Mouse (Mus musculus) heart, embryonic 12.5 days (tissue): ENCODE measurements around the gene Gm960. TPM values are rescaled to one million over a fixed set of nuclear protein-coding genes. Genes with fewer than 3 reads are reported as not detected.

Experiments
- ATAC-seq: fragments of 200-750 bp; cut with Nextera tagmentation; 2 replicates; pipeline ENCODE4 v1.8.0; 2017; ENCODE audit warnings: moderate TSS enrichment, moderate library complexity; ENCODE audit not compliant: insufficient number of reproducible peaks, low FRiP score
- H3K27ac ChIP-seq: fragments of 300-500 bp; sonication (generic); 2 replicates; pipeline ENCODE4 v1.5.1; 2016; ENCODE audit warnings: mild to moderate bottlenecking, moderate library complexity; ENCODE audit not compliant: poor library complexity, severe bottlenecking
- H3K27me3 ChIP-seq: fragments of 300-500 bp; sonication (generic); replicated peaks from 2 replicates; pipeline ENCODE4 v1.6.1; 2016; ENCODE audit warnings: mild to moderate bottlenecking, moderate library complexity
- H3K36me3 ChIP-seq: fragments of 300-500 bp; sonication (generic); 2 replicates; pipeline ENCODE4 v1.6.1; 2016; ENCODE audit warnings: mild to moderate bottlenecking, moderate library complexity
- H3K4me1 ChIP-seq: fragments of 300-500 bp; sonication (generic); replicated peaks from 2 replicates; pipeline ENCODE4 v1.6.1; 2016; ENCODE audit warnings: mild to moderate bottlenecking
- H3K4me2 ChIP-seq: fragments of 300-500 bp; sonication (generic); 2 replicates; pipeline ENCODE4 v1.6.1; 2016; ENCODE audit warnings: mild to moderate bottlenecking, moderate library complexity
- H3K4me3 ChIP-seq: fragments of 300-500 bp; sonication (generic); 2 replicates; pipeline ENCODE4 v1.5.1; 2016; ENCODE audit warnings: mild to moderate bottlenecking
- H3K9ac ChIP-seq: fragments of 300-500 bp; sonication (generic); 2 replicates; pipeline ENCODE4 v1.6.1; 2016; ENCODE audit warnings: mild to moderate bottlenecking, moderate library complexity
- H3K9me3 ChIP-seq: fragments of 300-500 bp; sonication (generic); replicated peaks from 2 replicates; pipeline ENCODE4 v1.6.1; 2016; ENCODE audit warnings: mild to moderate bottlenecking, moderate library complexity
- WGBS: fragments of 180-500 bp; shearing (Covaris S2); methylation state at CpG from one replicate; pipeline ENCODE4 v1.1.7; 2016; 5-methylcytosine and 5-hydroxymethylcytosine counted together
- polyA plus RNA-seq: library from polyadenylated mRNA; unstranded; fragments of >200 nt; fragmentation: Nextera tagmentation; extraction: Ambion mirVana; gene quantifications from 2 replicates; pipeline ENCODE4 v1.2.1, GENCODE M21; 2016

Gene Gm960
- polyA plus RNA-seq, 1 experiment from 2014 or later: 1.2 TPM

GRCm38 (mm10) chr19:4672401-4672800 lies 26.1 kb downstream of the Gm960 start:
- Histone ChIP-seq H3K4me3 (no peak overlapping the region), H3K9ac (no peak overlapping the region), H3K36me3 (no peaks in the 10 kb centered on the region), H3K4me1 (no peaks in the 10 kb centered on the region), H3K4me2 (no peak overlapping the region), H3K27me3 (0 out of 2 replicates have a peak, but pooled peaks cover 3% of the 10 kb centered on the region), H3K27ac (no peak overlapping the region), H3K9me3 (no peaks in the 10 kb centered on the region)
- 61% methylated on average over 6 of the region's 6 CpGs for WGBS
- ATAC-seq: no peak

- Histone ChIP-seq H3K9ac (no peak overlapping the region), H3K9me3 (no peaks in the 10 kb centered on the region), H3K27ac (no peak overlapping the region), H3K36me3 (no peaks in the 10 kb centered on the region), H3K4me3 (no peak overlapping the region), H3K4me1 (no peaks in the 10 kb centered on the region), H3K4me2 (no peak overlapping the region), H3K27me3 (0 out of 2 replicates have a peak, but pooled peaks cover 5% of the 10 kb centered on the region)
- no peak for ATAC-seq
- WGBS: 60% methylated on average over 4 of the region's 4 CpGs
These were observed 27.7 kb downstream of the Gm960 start for GRCm38 (mm10) chr19:4670776-4671175.

GRCm38 (mm10) chr19:4666815-4667214 lies 31.7 kb downstream of the Gm960 start:
- peaks cover 10% of the 10 kb centered on the region for H3K27me3 ChIP-seq
- no peaks in the 10 kb centered on the region for H3K9me3 ChIP-seq
- no peak overlapping the region for H3K4me2 ChIP-seq
- H3K9ac ChIP-seq: no peak overlapping the region
- no peaks in the 10 kb centered on the region for H3K4me1 ChIP-seq
- ATAC-seq: no peak
- H3K27ac ChIP-seq: no peak overlapping the region
- no peaks in the 10 kb centered on the region for H3K36me3 ChIP-seq
- H3K4me3 ChIP-seq: no peak overlapping the region

- no peak overlapping the region for H3K27ac ChIP-seq
- no peak for ATAC-seq
- no peak overlapping the region for H3K9ac ChIP-seq
- H3K4me3 ChIP-seq: no peak overlapping the region
- H3K4me2 ChIP-seq: no peak overlapping the region
- H3K36me3 ChIP-seq: no peaks in the 10 kb centered on the region
- H3K4me1 ChIP-seq: no peaks in the 10 kb centered on the region
- no peaks in the 10 kb centered on the region for H3K9me3 ChIP-seq
- 0 out of 2 replicates have a peak, but pooled peaks cover 3% of the 10 kb centered on the region for H3K27me3 ChIP-seq
- WGBS: 85% methylated on average over 5 of the region's 5 CpGs
These were observed 40.3 kb downstream of the Gm960 start for GRCm38 (mm10) chr19:4658156-4658555.

GRCm38 (mm10) chr19:4646917-4647492 lies 51.5 kb downstream of the Gm960 start:
- WGBS: 72% methylated on average over 11 of the region's 11 CpGs
- Histone ChIP-seq H3K27ac (no peak overlapping the region), H3K9ac (no peak overlapping the region), H3K4me1 (no peaks in the 10 kb centered on the region), H3K4me3 (no peak overlapping the region), H3K36me3 (no peaks in the 10 kb centered on the region), H3K4me2 (no peak overlapping the region), H3K27me3 (peaks cover 15% of the 10 kb centered on the region; the same call in 1 of the 2 replicates), H3K9me3 (no peaks in the 10 kb centered on the region)
- no peak for ATAC-seq

GRCm38 (mm10) chr19:4644271-4644670 lies 54.2 kb downstream of the Gm960 start:
- Histone ChIP-seq H3K9ac (no peak overlapping the region), H3K4me2 (no peak overlapping the region), H3K36me3 (no peaks in the 10 kb centered on the region), H3K4me1 (no peaks in the 10 kb centered on the region), H3K27me3 (peaks cover 27% of the 10 kb centered on the region; the same call in 1 of the 2 replicates), H3K9me3 (no peaks in the 10 kb centered on the region), H3K27ac (no peak overlapping the region), H3K4me3 (no peak overlapping the region)
- ATAC-seq: no peak
- 37% methylated on average over 10 of the region's 10 CpGs for WGBS

- no peaks in the 10 kb centered on the region for H3K4me1 ChIP-seq
- H3K27me3 ChIP-seq: peaks cover 37% of the 10 kb centered on the region
- no peak overlapping the region for H3K27ac ChIP-seq
- H3K36me3 ChIP-seq: no peaks in the 10 kb centered on the region
- no peak for ATAC-seq
- 57% methylated on average over 4 of the region's 4 CpGs for WGBS
- no peak overlapping the region for H3K4me3 ChIP-seq
- H3K9ac ChIP-seq: no peak overlapping the region
- H3K4me2 ChIP-seq: no peak overlapping the region
- H3K9me3 ChIP-seq: no peaks in the 10 kb centered on the region
These were observed 62.5 kb downstream of the Gm960 start for GRCm38 (mm10) chr19:4635986-4636385.

GRCm38 (mm10) chr19:4628819-4629218 lies 69.6 kb downstream of the Gm960 start:
- H3K9me3 ChIP-seq: no peaks in the 10 kb centered on the region
- no peak overlapping the region for H3K4me2 ChIP-seq
- no peak overlapping the region for H3K4me3 ChIP-seq
- no peak overlapping the region for H3K9ac ChIP-seq
- peaks cover 22% of the 10 kb centered on the region for H3K4me1 ChIP-seq
- no peak overlapping the region for H3K27ac ChIP-seq
- ATAC-seq: no peak
- peaks cover 5% of the 10 kb centered on the region; the same call in 1 of the 2 replicates for H3K27me3 ChIP-seq
- H3K36me3 ChIP-seq: peaks cover 6% of the 10 kb centered on the region
- WGBS: 0% methylated on average over 1 of the region's 1 CpGs

- Histone ChIP-seq H3K4me3 (peak overlapping the region; percentile 86), H3K4me1 (peaks cover 22% of the 10 kb centered on the region), H3K27me3 (no peaks in the 10 kb centered on the region), H3K36me3 (peaks cover 34% of the 10 kb centered on the region), H3K27ac (peak overlapping the region; percentile 68), H3K4me2 (peak overlapping the region; percentile 81), H3K9ac (peak overlapping the region; percentile 96), H3K9me3 (no peaks in the 10 kb centered on the region)
- 2% methylated on average over 35 of the region's 35 CpGs for whole genome bisulfite sequencing
- ATAC-seq: peak; percentile 74
These were observed 72.5 kb downstream of the Gm960 start for GRCm38 (mm10) chr19:4625829-4626535.

GRCm38 (mm10) chr19:4625179-4625828 lies 73.2 kb downstream of the Gm960 start, which contains the start of gene Rce1:
Rce1 (minus strand) TSS chr19:4625641.
- no peaks in the 10 kb centered on the region for H3K27me3 ChIP-seq
- H3K4me1 ChIP-seq: peaks cover 22% of the 10 kb centered on the region
- under 1% methylated on average over 63 of the region's 64 CpGs for WGBS
- ATAC-seq: peak; percentile 92
- peak within 1 kb of the TSS; percentile 86 for H3K4me3 ChIP-seq
- H3K4me2 ChIP-seq: peak within 1 kb of the TSS; percentile 81
- no peaks in the 10 kb centered on the region for H3K9me3 ChIP-seq
- H3K27ac ChIP-seq: peak within 1 kb of the TSS; percentile 68
- H3K9ac ChIP-seq: peak within 1 kb of the TSS; percentile 96
- H3K36me3 ChIP-seq: peaks cover 40% of the 10 kb centered on the region
